Mouse (Mus musculus): ENCODE measurements around the gene Dhx37.
A peak's percentile ranks its signal among the peaks of the same experiment; 100 is the strongest.
"Not testable (repeated sequence)": the region's sequence is repeated elsewhere in the genome, so short reads cannot be mapped to it uniquely, and the experiment has no call there.

Gene Dhx37

GRCm38 (mm10) chr5:125448631-125449030 is 14.7 kb upstream of the Dhx37 start:
- DNase-seq (ENCODE audit: extremely low spot score) = no peak

GRCm38 (mm10) chr5:125448026-125448425 is 14.1 kb upstream of the Dhx37 start:
- no peak for DNase-seq (ENCODE audit: extremely low spot score)

- no peak for DNase-seq (ENCODE audit: extremely low spot score)
Measured at GRCm38 (mm10) chr5:125446344-125446743, 12.4 kb upstream of the Dhx37 start.

- no peak for DNase-seq (ENCODE audit: extremely low spot score)
Measured at GRCm38 (mm10) chr5:125444554-125444953, 10.6 kb upstream of the Dhx37 start.

- no peak for DNase-seq (ENCODE audit: extremely low spot score)
Measured at GRCm38 (mm10) chr5:125443915-125444314, 10.0 kb upstream of the Dhx37 start.

- no peak for DNase-seq (ENCODE audit: extremely low spot score)
Measured at GRCm38 (mm10) chr5:125443335-125443734, 9.4 kb upstream of the Dhx37 start.

- no peak for DNase-seq (ENCODE audit: extremely low spot score)
Measured at GRCm38 (mm10) chr5:125442136-125442995, 8.4 kb upstream of the Dhx37 start.

- peak; percentile 90 for DNase-seq (ENCODE audit: extremely low spot score)
Measured at GRCm38 (mm10) chr5:125441234-125442114, 7.6 kb upstream of the Dhx37 start, which contains the start of gene Bri3bp. Gene Bri3bp (plus strand): TSS chr5:125441568.

- DNase-seq (ENCODE audit: extremely low spot score) = no peak
Measured at GRCm38 (mm10) chr5:125440583-125441233, 6.8 kb upstream of the Dhx37 start.

GRCm38 (mm10) chr5:125434347-125434746 is 426 bp upstream of the Dhx37 start:
- not testable (repeated sequence) for DNase-seq (ENCODE audit: extremely low spot score)

- not testable (repeated sequence) for DNase-seq (ENCODE audit: extremely low spot score)
Measured at GRCm38 (mm10) chr5:125432324-125432723, 1.6 kb downstream of the Dhx37 start.

GRCm38 (mm10) chr5:125426343-125426742 is 7.6 kb downstream of the Dhx37 start:
- no peak for DNase-seq (ENCODE audit: extremely low spot score)

- no peak for DNase-seq (ENCODE audit: extremely low spot score)
Measured at GRCm38 (mm10) chr5:125425698-125426276, 8.1 kb downstream of the Dhx37 start.

GRCm38 (mm10) chr5:125419124-125419523 is 14.8 kb downstream of the Dhx37 start:
- no peak for DNase-seq (ENCODE audit: extremely low spot score)

- DNase-seq (ENCODE audit: extremely low spot score) = no peak
Measured at GRCm38 (mm10) chr5:125418636-125419035, 15.3 kb downstream of the Dhx37 start.

GRCm38 (mm10) chr5:125416183-125416582 is 17.7 kb downstream of the Dhx37 start:
- no peak for DNase-seq (ENCODE audit: extremely low spot score)

GRCm38 (mm10) chr5:125413763-125414162 is 20.2 kb downstream of the Dhx37 start:
- no peak for DNase-seq (ENCODE audit: extremely low spot score)

GRCm38 (mm10) chr5:125412536-125412935 is 21.4 kb downstream of the Dhx37 start:
- DNase-seq (ENCODE audit: extremely low spot score) = not testable (repeated sequence)

GRCm38 (mm10) chr5:125411972-125412530 is 21.9 kb downstream of the Dhx37 start:
- DNase-seq (ENCODE audit: extremely low spot score) = peak; percentile 62

GRCm38 (mm10) chr5:125409348-125410090 is 24.4 kb downstream of the Dhx37 start:
- DNase-seq (ENCODE audit: extremely low spot score) = peak; percentile 83

All from embryo, embryonic 9.5 days (tissue).